Mouse (Mus musculus) mouse embryonic stem cell (cell line): Measurements from ENCODE around the gene Ubn2.
"Not testable (repeated sequence)": the region's sequence is repeated elsewhere in the genome, so short reads cannot be mapped to it uniquely, and the experiment has no call there.

ENCODE experiments used
- in situ Hi-C, 2 experiments: fragments of 300-500 bp; cut with MboI; formaldehyde crosslinking; loops; 1 replicate in 1 of 2; 3 replicates in 1 of 2; pipeline ENCODE4 v1.14.3; 2019 to 2020; ENCODE audit warnings: low sequenced_read_pairs in 2 of 2, low pct_unique_long_range_greater_than_20kb in 1 of 2, mixed read lengths in 1 of 2; ENCODE audit not compliant: unreplicated experiment in 1 of 2

Ubn2 gene

GRCm38 (mm10) chr6:38433261-38434033 is at the start of gene Ubn2:
Gene Ubn2 (plus strand): TSS chr6:38433950.
- in situ Hi-C loops, result no loop called here

- in situ Hi-C loops, result no loop called here
These were observed 44.1 kb upstream of the Ubn2 start for GRCm38 (mm10) chr6:38389671-38390070.

GRCm38 (mm10) chr6:38432457-38432856 is 1.3 kb upstream of the Ubn2 start:
- in situ Hi-C loops, result not testable (repeated sequence)

GRCm38 (mm10) chr6:38434055-38435023 is 589 bp downstream of the Ubn2 start:
- in situ Hi-C loops, result no loop called here

GRCm38 (mm10) chr6:38443842-38444241 is 10.1 kb downstream of the Ubn2 start:
- in situ Hi-C loops, result no loop called here

- in situ Hi-C loops, result no loop called here
These were observed 14.5 kb downstream of the Ubn2 start for GRCm38 (mm10) chr6:38448295-38448694.

- in situ Hi-C loops, result no loop called here
These were observed 19.3 kb downstream of the Ubn2 start for GRCm38 (mm10) chr6:38453049-38453448.

- in situ Hi-C loops, result not testable (repeated sequence)
These were observed 22.7 kb downstream of the Ubn2 start for GRCm38 (mm10) chr6:38456425-38456824.

- in situ Hi-C loops, result no loop called here
These were observed 24.3 kb downstream of the Ubn2 start for GRCm38 (mm10) chr6:38458075-38458474.

- in situ Hi-C loops, result no loop called here
These were observed 35.8 kb downstream of the Ubn2 start for GRCm38 (mm10) chr6:38469591-38469990.

GRCm38 (mm10) chr6:38481694-38482371 is 48.1 kb downstream of the Ubn2 start:
- in situ Hi-C loops, result no loop called here

- in situ Hi-C loops, result no loop called here
These were observed 58.8 kb downstream of the Ubn2 start for GRCm38 (mm10) chr6:38492550-38492949.

- in situ Hi-C loops, result no loop called here
These were observed 61.9 kb downstream of the Ubn2 start for GRCm38 (mm10) chr6:38495641-38496040.

GRCm38 (mm10) chr6:38512096-38512495 is 78.3 kb downstream of the Ubn2 start:
- in situ Hi-C loops, result no loop called here

GRCm38 (mm10) chr6:38512830-38513229 is 79.1 kb downstream of the Ubn2 start:
- in situ Hi-C loops, result no loop called here

GRCm38 (mm10) chr6:38515201-38515600 is 81.5 kb downstream of the Ubn2 start:
- in situ Hi-C loops, result no loop called here

- in situ Hi-C loops, result no loop called here
These were observed 90.1 kb downstream of the Ubn2 start for GRCm38 (mm10) chr6:38523851-38524250.

- in situ Hi-C loops, result no loop called here
These were observed 97.6 kb downstream of the Ubn2 start for GRCm38 (mm10) chr6:38531211-38531820.
